Mouse (Mus musculus) thymus, adult 18-20 months (tissue): ENCODE measurements around the gene Spata13.

Experiments
- DNase-seq, 2 experiments: peaks; one replicate each; pipeline ENCODE4 v3.0.0; 2022; ENCODE audit warnings: mixed read lengths in 2 of 2

Gene Spata13

DNA sequence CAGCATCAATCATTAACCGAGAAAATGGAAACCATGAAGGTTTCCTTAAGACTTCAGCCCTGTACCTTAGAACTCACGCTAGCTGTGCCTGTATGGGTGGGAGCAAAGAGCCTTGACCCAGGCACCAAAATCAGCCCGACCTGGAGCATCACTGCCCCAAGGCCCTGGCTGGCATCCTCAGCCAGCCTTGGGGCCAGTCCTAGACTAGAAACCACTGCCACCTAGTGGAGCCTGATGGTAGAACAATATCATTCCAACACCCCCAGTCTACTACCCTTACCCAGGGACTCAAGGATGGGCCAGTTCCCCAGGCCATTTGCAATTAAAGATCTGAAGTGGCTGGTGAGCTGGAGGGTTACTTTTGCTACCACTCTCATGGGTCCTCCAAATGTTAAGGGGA is 156.3 kb downstream of the Spata13 start:
- DNase-seq = no peak

DNA sequence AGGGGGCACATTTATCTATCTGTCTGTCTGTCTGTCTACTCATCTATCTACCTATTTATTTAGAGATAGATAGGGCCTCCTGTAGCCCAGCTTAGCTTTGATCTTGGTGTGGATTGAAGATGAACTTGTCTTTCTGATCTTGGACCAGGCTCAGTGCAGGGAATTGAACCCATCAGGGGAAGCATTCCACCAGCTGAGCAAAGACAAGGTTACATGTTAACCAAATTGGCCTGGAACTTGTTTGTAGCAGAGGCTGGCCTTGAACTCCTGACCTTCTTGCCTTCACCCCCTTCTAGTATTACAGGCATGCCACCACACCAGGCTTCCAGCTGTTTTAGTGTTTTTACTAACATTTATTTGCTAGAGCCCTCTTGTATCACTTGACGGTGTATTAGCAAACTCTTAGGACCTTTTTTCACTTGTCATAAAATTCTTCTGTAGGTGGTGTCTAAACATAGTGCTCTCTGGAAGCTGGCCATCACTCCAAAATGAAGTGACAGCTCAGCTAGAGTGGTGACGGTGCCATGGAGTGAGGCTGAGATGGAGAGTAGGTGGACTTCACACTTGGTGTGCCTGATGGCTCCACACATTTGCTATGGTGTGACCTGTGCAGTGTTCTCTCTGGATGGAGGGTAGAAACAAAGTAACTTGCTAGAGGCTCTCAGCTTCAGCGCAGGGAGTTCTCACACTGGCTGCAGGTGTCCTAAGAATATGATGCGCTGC is 163.0 kb downstream of the Spata13 start:
- no peak for DNase-seq

- DNase-seq = no peak
Measured at GRCm38 (mm10) chr14:60797596-60797995, 163.8 kb downstream of the Spata13 start.

GRCm38 (mm10) chr14:60798721-60799120 is 164.9 kb downstream of the Spata13 start:
- no peak for DNase-seq

DNA sequence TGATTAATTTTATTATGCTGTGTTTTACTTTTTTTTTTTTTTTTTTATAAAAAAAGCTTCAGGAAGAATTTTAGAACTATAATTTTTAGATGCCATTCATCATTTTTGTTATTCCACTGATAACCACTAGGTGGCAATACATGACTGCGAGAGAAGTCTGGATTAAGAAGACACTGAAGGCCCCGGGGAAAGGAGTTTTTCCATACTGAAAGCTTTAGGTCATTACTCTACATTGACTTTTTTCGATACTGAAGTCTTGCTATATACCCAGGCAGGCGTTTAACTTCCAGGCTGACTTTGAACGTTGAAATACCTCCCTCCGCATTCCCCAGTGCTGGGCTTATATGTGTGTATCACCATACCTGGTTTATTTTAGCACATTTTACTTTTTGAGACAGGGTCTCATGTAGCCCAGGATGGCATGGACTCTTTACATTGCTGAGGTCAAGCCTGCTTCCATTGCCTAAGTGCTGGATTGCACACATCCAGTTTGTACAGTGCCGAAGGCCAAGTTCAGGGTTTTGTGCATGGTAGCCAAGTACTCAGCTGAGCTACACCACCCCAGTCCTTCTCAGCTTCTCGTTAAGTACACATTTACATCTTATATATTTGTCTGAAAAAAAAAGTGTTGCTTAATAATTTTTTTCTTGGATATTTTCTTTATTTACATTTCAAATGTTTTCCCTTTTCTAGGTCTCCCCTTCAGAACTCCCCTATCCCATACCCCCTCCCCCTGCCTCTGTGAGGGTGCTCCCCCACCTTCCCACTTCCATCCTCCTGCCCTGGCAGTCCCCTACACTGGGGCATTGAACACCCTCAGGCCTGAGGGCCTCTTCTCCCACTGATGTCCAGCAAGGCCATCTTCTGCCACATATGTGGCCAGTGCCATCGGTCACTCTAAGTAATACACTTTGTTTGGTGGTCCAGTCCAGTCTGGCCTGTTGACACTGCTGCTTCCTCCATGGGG is 166.2 kb downstream of the Spata13 start:
- DNase-seq = no peak

- DNase-seq = no peak
Measured at GRCm38 (mm10) chr14:60802026-60802425, 168.2 kb downstream of the Spata13 start.

DNA sequence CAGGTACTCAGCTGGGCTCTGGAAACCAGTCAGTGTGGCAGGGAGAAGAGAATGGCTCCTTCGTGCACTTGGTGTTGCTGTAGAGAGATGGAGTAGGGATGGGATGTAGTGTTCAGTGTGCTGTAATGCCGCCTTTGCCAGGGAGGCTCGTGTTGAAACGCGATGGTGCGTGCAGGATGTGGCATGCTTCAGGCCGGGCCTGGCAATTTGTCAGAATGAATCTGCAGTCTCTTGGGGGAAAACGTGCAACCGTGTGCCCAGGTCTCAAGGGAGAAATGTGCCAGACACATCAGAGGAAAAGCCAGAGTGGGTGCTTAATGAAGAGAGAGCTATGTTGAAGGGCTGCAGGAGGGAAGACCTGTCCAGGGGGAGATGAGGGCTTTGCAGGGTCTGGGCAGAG is 171.2 kb downstream of the Spata13 start:
- DNase-seq = no peak

GRCm38 (mm10) chr14:60805871-60806270 is 172.1 kb downstream of the Spata13 start:
- DNase-seq = no peak

DNA sequence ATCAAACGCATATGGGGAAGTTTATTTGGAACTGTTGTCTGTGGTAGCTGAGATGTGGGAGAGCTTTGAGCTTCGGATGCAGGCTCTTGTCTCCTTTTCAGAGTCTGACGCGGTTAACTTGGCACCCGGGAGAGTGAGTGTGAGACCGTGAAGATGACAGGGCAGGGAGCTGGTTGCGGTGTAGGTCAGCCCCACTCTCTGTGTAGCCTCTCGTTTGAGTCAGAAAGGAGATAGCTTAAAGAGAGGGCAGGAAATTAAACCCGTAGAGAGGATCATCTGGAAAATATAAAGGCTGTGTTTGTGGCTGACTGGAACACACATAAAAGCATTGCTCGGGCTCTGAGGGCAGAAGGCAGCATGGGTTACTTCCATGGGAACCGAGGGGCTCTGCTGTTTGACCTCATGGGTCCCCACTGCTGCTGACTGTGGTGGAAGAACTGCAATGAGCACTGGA is 173.1 kb downstream of the Spata13 start:
- DNase-seq = no peak

- DNase-seq = no peak
Measured at GRCm38 (mm10) chr14:60809881-60810280, 176.1 kb downstream of the Spata13 start.

DNA sequence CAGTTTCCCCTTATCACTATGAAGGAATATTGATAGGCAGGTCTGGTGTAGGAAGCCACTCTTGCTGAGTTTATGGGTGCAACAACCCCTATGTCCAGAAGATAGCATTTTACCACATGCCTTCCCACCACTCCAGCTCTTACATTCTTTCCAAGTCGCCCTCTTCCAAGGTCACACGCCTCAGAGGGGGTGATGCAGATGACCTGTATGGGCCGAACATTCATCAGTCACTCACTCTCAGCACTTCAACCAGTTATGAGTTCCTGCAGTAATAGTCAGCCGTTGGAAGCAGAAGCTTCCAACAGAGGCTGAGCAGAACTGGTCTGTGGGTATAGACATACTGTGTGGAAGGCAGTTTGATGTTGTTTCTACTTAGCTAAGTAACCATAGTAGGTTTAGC is 177.7 kb downstream of the Spata13 start:
- no peak for DNase-seq
